Mouse (Mus musculus): ENCODE results near the gene Fam53b.

GRCm38 (mm10) chr7:132804461-132804860 lies 9.2 kb downstream of the Fam53b start:
- TF ChIP-seq CTCF (IDR thresholded peaks at IDR 0.05; ENCODE audit: borderline replicate concordance, extremely low read depth, insufficient read depth, insufficient read length), result no peak
- TF ChIP-seq POLR2A (IDR thresholded peaks at IDR 0.05; ENCODE audit: borderline replicate concordance, extremely low read depth, insufficient read depth, insufficient read length, poor library complexity, severe bottlenecking), result no peak

Data from brain, embryonic 14.5 days (tissue).